Mouse (Mus musculus): ENCODE results near the gene Sall4.

The Sall4 gene

DNA sequence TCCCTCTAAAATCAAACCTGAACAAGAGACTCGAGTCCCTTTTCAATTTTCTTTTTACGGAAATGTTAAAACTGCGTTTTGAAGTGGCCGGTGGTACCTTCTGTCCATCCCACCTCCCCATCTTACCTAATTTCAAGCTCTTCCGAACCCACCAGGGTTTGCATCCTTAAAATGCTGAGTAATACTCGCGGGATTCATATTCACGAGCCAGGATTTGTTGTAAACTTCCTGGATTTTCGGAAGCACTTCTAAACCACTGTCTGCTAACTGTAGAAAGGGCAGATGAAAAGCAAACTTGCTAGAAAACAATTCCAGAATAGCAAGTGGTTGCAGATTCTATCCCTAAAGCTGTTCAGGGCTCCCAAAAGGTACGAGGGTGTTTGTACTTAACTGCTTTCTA lies at the start of gene Sall4:
Gene Sall4 (minus strand): TSS at position 362 of the 400 bp plus-strand sequence.
- DNase-seq (ENCODE audit: low spot score in 2 of 2) = no peak

GRCm38 (mm10) chr2:168813243-168813642 lies 45.5 kb upstream of the Sall4 start:
- no peak for DNase-seq (ENCODE audit: low spot score in 2 of 2)

- DNase-seq (ENCODE audit: low spot score in 2 of 2) = no peak
Measured at GRCm38 (mm10) chr2:168809895-168810294, 42.2 kb upstream of the Sall4 start.

DNA sequence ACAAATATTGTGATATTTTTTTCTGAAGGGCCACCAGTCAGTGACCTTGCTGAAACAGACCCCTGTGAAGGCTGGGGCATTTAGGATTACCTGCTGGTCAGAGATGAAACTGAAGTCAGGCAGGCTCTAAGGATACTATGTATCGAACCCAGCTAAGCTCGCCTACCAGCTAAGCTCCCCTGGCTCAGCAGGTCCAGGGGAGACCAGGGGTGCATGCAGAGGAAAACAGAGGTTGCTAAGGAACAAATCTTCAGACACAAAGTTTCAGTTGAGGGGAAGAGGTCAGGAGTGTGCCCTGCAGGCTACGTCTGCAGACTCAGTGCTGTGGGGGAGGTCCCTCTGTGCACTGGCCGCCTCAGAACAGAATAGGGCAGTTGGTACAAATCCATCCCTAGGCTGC lies 39.9 kb upstream of the Sall4 start:
- no peak for DNase-seq (ENCODE audit: low spot score in 2 of 2)

DNA sequence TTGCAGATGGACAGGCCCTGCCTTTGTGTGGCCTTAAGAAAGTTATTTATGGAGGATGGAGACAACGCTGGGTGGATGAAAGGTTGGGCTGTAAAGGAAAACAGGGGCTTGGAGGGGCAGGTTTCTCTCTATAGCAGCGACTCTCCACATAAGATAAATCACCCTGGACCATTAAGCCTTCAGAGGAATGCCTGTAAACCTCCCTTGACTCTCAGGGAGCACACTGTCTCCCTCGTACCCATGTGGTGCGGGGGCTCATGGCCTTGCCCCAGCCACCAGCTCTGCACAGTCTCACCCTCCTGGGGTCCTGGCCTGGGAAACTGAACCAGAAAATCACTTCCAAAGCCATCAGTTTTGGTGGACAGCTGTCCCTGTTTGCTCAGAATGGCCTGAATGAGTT lies 36.1 kb upstream of the Sall4 start:
- DNase-seq (ENCODE audit: low spot score in 2 of 2) = no peak

- DNase-seq (ENCODE audit: low spot score in 2 of 2) = no peak
Measured at GRCm38 (mm10) chr2:168799326-168799725, 31.6 kb upstream of the Sall4 start.

GRCm38 (mm10) chr2:168798921-168799320 lies 31.2 kb upstream of the Sall4 start:
- no peak for DNase-seq (ENCODE audit: low spot score in 2 of 2)

GRCm38 (mm10) chr2:168791115-168791802 lies 23.5 kb upstream of the Sall4 start:
- no peak for DNase-seq (ENCODE audit: low spot score in 2 of 2)

GRCm38 (mm10) chr2:168786174-168786573 lies 18.4 kb upstream of the Sall4 start:
- no peak for DNase-seq (ENCODE audit: low spot score in 2 of 2)

GRCm38 (mm10) chr2:168780596-168780995 lies 12.9 kb upstream of the Sall4 start:
- DNase-seq (ENCODE audit: low spot score in 2 of 2) = no peak

- no peak for DNase-seq (ENCODE audit: low spot score in 2 of 2)
Measured at GRCm38 (mm10) chr2:168780024-168780423, 12.3 kb upstream of the Sall4 start.

DNA sequence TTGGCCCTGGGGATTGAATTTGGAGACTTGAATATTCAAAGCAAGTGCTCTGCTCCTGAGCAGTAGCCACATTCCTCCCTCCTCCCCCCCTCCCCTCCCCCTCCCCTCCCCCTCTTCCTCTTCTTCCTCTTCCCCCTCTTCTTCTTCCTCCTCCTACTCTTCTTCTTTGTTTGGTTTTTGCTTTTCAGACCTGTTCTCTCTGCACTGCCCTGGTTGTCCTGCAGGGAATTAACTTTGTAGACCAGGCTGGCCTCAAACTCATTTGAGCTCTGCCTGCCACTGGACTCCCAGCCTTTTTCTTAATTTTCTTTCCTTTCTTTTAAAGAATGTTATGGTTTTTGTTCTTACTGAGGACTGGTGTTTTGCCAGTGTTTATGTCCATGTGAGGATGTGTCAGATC lies 9.7 kb upstream of the Sall4 start:
- DNase-seq (ENCODE audit: low spot score in 2 of 2) = no peak

DNA sequence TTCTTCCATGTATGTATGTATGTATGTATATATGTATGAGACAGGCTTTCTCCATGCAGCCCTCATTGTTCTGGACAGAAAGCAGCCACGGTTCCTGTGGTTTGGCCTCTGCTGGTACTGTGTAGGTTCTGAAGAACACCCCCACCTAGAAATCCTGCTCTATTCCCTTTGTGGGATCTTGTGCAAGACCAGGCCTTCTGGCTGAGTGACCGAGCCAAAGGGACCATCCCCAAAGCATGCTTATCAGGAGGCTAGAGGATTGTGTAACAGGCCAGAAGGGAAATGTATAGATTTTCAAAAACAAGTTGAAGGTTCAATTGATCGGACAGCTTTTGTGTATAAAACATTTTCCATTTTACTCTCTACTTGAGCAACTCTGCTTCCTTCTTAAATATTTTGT lies 8.5 kb upstream of the Sall4 start:
- no peak for DNase-seq (ENCODE audit: low spot score in 2 of 2)

- DNase-seq (ENCODE audit: low spot score in 2 of 2) = no peak
Measured at GRCm38 (mm10) chr2:168769259-168769658, 1.5 kb upstream of the Sall4 start.

- no peak for DNase-seq (ENCODE audit: low spot score in 2 of 2)
Measured at GRCm38 (mm10) chr2:168766538-168767361, 993 bp downstream of the Sall4 start.

DNA sequence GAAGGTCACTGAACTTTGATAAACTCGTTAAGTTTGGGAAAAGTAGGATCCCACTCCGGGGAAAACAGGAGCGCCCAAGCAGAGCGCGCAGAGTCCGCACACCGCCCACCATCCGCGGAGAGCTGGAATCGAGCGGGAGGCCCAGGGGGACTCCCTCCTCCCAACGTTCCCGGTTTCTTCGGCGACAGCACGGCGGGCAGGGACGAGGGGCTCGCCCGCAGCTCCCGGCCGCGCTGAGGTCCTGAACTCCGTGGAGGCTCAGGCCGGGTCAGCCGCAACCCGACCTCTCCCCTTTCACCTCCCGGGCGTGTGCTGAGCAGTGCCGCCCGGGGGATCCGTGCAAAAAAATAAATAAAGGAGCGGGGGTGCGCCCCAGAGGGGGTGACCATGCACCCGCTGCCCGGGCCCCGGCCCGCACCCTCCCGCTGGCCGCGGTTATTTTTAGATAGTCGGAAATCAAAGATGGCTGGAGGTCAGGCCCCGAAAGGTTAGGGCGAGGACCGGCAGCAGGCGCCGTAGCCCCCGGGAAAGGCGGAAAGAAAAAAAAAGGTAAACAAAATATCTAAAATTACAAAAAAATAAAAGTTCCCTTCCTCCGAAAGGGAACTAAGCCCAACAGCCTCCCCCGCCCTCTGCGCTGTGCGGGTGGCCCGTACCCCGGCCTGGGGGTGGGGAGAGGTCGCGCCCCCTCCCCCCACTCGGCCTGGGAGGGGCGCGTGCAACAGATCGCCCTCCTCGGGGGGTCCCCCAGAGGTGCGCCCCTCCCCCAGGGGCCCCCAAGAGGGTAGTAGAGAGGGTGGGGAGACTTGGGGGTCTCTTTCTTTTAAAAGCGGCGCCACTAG lies 1.8 kb downstream of the Sall4 start:
- DNase-seq (ENCODE audit: low spot score in 2 of 2) = no peak

DNA sequence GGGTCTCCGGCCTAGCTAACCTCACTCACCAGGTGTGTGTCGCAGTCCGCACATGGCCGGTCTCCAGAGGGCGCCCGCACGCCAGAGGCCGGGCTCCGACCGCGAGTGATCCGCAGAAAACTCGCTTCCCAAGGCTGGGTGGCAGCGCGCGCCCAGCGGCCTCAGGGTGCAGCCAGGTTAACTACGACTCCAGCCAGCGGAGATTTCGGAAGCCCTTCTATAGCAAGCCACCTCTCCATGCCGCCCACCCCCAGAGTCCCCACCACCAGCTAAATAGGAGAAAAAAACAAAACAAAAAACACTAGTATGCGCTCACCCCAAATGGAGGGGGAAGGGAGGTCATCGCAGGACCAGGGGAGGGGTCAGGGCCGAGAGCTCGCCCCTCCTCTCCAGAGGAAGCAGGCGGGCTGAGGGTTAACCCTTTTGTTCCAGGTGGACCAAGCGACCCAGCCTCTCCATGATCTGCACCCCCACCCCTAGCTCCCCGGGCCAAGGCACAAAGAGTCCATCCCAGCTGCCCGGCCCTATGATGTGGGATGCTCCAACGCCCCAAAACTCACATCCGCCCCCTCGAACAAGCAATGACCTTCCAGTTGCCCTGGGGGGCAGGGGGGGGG lies 2.6 kb downstream of the Sall4 start:
- DNase-seq (ENCODE audit: low spot score in 2 of 2) = no peak

GRCm38 (mm10) chr2:168764460-168764867 lies 3.3 kb downstream of the Sall4 start:
- DNase-seq (ENCODE audit: low spot score in 2 of 2) = no peak

DNA sequence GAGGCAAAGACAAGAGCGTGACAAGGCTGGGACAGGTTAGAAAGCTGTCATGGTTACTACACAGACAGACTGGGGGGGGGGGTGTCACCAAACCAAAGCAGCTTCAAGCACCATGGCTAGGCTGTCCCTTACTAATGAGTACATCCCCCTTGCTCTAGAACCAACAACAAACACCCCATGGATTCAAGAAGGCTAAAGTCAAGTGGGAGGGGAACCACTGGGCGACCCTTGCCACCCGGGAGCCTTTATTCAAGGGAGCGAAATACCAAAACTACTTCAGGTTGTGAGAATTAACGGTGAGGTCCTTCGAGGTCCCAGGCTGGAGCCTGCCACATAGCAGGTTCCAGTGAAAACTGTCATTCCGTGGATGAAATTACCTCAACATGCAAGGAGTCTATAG lies 4.0 kb downstream of the Sall4 start:
- no peak for DNase-seq (ENCODE audit: low spot score in 2 of 2)

GRCm38 (mm10) chr2:168762411-168762815 lies 5.3 kb downstream of the Sall4 start:
- no peak for DNase-seq (ENCODE audit: low spot score in 2 of 2)

DNA sequence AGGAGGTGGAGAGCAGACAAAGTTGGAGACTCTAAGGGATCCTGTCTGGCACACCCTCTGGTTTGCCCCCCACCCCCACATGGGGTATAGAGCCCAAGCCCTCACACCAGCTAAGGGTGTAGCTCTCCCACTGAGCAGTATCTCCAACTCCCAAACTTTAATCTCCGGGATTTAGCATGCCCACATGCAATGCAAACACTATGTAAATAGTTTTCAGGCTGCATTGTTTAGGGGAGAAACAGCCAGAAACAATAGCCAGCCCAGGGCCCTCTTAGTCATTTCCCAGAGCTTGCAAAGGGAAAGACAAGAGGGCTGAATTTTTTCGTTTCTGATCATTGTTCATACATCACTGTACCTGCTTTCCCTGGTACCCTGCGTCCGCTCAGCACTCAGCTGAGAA lies 5.8 kb downstream of the Sall4 start:
- DNase-seq (ENCODE audit: low spot score in 2 of 2) = no peak

DNA sequence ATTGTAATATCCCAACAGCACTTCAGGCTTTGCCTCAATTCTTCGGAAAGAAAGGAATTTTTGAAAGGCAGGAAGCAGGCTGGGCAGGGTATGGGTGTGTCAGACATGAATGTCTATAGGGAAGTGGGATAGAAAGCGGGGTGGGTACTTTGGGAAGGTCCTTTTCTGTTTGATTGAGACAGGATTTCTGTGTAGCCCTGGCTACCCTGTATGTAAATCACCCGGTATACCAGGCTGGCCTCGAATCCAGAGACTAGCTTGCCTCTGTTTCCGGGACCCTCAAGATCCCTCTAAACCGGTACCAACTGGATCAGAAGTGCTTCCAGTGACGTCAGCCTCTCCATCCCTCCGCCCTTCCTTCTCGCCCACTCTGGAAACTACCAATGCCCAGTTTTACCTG lies 6.6 kb downstream of the Sall4 start:
- no peak for DNase-seq (ENCODE audit: low spot score in 2 of 2)
